Mouse (Mus musculus) G1E-ER4 (cell line): ENCODE data around the gene Rnf121. TPM values are rescaled to one million over a fixed set of nuclear protein-coding genes. Genes with fewer than 3 reads are reported as not detected.

Experiments
- GATA1 ChIP-seq: IDR thresholded peaks from one replicate; pipeline ENCODE4 v1.8.0; 2012; ENCODE audit warnings: low read length, inconsistent platforms
- polyA plus RNA-seq: library from polyadenylated mRNA; stranded (reverse); fragments of >175 nt; gene quantifications from 2 replicates; pipeline ENCODE4 v1.2.3, GENCODE M21; 2012

Gene Rnf121
- polyA plus RNA-seq, 1 experiment = 3.5 TPM

- no peak for TF ChIP-seq GATA1
These were observed 46.7 kb downstream of the Rnf121 start, which contains the start of gene Il18bp for GRCm38 (mm10) chr7:102018590-102018989. Gene Il18bp, minus strand, starts transcription at chr7:102018690.

GRCm38 (mm10) chr7:102018034-102018433 is 47.2 kb downstream of the Rnf121 start:
- no peak for TF ChIP-seq GATA1

DNA sequence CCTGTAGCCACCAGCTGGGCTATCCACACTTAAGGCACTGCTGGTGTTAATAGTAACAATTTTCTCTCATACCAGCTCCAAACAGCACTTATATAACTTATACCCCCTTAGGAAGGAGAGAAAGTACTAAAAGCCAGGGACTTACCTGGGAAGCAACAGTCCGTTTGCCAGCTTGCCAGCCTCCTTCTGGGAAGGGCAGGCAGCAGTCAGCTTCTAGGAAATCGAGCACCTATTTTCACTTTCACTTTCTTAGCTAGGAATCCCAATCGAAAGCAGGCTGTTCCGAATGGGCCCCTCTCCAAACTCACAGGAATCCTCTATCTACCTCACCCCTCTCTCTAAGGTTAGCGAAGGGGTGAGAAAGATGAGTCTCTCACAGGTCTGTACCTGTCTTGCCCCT is 47.8 kb downstream of the Rnf121 start:
- TF ChIP-seq GATA1 = no peak

DNA sequence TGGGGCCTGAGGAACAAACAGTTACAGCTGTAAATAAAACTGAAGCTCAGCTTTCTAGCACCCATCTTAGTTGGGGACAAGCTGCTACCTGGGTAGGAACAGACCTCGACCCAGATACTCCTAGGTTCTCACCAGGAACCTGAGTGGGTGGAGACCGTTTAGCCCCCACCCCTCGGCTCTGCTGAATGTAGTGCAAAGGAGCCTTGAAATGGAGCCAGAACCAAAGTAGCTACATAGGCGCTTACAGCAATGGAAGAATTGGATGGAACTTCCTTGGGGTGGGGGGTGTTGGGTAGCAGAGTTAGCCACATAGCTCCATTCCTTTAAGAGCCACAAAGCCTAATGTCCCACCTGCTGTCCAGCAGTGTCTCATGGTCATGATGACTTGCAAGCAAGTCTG is 48.3 kb downstream of the Rnf121 start:
- no peak for TF ChIP-seq GATA1

- TF ChIP-seq GATA1 = no peak
These were observed 50.3 kb downstream of the Rnf121 start for GRCm38 (mm10) chr7:102014995-102015394.

DNA sequence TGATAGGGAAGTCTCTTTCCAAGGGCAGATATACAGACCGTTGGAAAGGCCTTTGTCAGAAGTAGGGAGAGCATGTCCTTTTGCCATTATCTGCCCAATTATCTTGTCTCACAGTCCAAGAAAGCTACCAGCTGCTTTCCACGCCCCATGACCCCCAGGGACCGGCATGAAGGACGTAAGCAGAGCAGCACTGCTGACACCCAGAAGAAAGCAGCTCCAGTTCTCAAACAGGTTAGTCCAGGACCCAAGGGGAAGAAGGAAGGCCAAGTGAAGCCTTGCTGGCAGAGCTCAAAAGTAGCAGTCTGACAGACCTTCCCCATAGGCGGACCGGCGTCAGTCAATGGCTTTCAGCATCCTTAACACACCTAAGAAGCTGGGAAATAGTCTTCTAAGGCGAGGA is 51.9 kb downstream of the Rnf121 start:
- TF ChIP-seq GATA1 = no peak

GRCm38 (mm10) chr7:102011855-102012254 is 53.4 kb downstream of the Rnf121 start:
- no peak for TF ChIP-seq GATA1

DNA sequence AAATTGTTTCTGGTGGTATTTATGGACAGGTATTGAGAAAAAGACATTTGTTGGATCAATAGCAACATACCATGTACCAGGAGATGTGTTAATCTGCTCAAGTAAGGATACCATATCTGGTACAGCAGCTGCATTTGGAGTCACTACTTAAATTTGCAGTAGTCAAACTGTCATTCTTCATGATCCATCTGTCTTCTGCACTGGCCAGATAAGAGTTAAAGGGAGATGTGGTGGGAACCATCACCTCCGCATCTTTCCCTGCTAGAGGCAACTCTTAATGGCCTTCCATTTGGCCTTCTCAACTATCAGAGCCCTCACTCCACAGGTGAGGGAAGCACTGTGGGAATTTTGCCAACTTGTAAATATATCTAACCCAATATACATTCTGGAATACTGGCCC is 58.7 kb downstream of the Rnf121 start:
- TF ChIP-seq GATA1 = peak; percentile 10

GRCm38 (mm10) chr7:102000921-102001630 is 64.2 kb downstream of the Rnf121 start:
- no peak for TF ChIP-seq GATA1

DNA sequence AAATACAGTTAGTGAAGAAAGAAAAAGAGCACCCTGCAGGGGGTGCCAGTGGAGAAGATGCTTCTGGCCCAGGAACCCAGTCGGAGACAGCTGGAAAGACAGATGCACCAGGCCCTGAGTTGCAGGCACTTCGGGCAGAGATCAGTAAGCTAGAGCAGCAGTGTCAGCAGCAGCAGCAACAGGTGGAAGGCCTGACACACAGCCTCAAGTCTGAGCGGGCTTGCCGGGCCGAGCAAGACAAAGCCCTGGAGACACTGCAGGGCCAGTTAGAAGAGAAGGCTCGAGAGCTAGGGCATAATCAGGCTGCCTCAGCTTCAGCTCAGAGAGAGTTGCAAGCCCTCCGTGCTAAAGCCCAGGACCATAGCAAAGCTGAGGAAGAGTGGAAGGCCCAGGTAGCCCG is 65.0 kb downstream of the Rnf121 start:
- no peak for TF ChIP-seq GATA1

- no peak for TF ChIP-seq GATA1
These were observed 65.7 kb downstream of the Rnf121 start for GRCm38 (mm10) chr7:101999461-102000151.

DNA sequence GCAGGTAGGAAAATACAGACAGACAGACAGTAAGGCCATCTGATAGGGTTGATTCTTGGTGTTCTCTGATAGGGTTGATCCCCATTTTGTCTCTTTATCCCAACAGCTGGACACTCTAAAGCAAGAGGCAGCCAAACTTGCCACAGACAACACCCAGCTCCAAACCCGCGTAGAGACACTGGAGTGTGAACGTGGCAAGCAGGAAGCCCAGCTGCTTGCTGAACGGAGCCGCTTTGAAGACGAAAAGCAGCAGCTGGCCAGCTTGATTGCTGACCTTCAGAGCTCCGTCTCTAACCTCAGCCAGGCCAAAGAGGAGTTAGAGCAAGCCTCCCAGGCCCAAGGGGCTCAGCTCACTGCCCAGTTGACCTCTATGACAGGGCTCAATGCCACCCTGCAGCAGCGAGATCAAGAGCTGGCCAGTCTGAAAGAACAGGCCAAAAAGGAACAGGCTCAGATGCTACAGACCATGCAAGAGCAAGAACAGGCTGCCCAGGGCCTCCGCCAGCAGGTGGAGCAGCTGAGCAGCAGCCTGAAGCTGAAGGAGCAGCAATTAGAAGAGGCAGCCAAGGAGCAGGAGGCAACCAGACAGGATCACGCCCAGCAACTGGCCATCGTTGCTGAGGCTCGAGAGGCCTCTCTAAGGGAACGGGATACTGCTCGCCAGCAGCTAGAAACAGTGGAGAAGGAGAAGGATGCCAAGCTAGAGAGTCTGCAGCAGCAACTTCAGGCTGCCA is 66.9 kb downstream of the Rnf121 start:
- no peak for TF ChIP-seq GATA1

GRCm38 (mm10) chr7:101994241-101994640 is 71.0 kb downstream of the Rnf121 start:
- no peak for TF ChIP-seq GATA1

DNA sequence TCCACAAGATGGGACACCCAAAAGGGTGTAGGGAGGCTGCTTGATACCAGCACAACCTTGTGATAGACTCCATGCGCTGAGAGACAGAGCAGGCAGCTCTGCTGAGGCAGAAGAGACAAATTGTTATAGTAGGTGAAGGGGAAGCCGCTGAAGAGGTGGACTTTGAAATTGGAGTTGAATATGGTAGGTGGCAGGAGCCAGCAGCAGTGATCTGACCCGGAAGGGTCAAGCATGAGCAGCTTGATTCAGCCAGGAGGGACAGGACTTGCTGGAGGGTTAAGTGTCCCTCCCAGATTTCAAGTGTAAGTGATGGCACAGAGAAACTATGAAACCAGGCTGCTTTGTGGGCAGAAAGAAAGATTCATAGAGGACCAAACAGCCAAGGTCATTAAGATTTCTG is 80.2 kb downstream of the Rnf121 start:
- TF ChIP-seq GATA1 = no peak

DNA sequence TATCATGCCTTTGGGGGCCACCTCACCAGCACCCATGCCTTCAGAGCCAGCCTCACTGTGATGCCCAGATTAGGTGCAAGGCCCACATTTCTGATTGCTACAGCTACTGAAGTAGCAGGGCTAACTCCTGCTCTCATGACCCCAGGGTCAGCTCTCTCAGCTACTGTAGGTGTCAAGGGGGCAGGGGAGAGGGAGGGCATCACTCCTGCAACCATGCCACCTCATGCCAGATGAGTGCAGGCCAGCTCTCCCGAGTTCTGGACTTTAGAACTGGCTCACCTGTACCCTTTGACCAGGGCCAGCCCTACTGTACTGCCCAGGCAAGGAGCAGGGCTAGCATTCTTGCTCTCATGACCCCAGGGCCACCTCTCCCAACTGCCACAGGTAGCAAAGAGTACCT is 82.5 kb downstream of the Rnf121 start:
- TF ChIP-seq GATA1 = no peak

DNA sequence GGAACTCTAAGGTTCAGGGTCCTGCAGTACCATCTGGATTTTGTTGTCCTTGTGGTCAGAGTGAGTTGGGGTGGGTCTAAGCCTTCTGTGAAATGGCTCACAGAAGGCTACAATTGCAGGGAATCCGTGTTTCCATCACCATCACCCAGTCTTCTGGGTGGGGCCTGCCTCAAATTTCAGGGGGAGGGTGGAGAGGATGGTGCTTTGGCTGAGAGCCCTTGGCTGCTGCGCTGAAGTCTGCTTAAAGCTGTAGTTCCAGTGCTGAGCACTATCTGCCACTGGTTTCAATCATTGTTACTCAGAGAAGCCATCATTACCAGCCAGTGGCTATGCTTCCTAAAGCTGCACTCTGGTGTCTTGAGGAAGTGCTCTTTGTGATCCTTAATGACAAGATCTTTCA is 90.8 kb downstream of the Rnf121 start:
- TF ChIP-seq GATA1 = no peak
